Mouse (Mus musculus): ENCODE data around the gene Dgkz. TPM values are rescaled to one million over a fixed set of nuclear protein-coding genes. Genes with fewer than 3 reads are reported as not detected.

Dgkz gene
- polyA plus RNA-seq, 1 experiment from 2014 or later: 28.6 TPM

Small RNA genes within 50 kb of the gene (microRNA-seq; reads per million reads assigned to microRNA genes)
- gene Mir6999 (ENCODE audit: borderline number of aligned reads): not detected

Other genes starting within 250 kb of the Dgkz start
- 16.8 and 18.3 TPM in 2 replicates for gene Ambra1, start 245.7 kb downstream of the Dgkz start, polyA plus RNA-seq (2014; fragmentation: Nextera tagmentation; extraction: Ambion mirVana)
- 0.20 and 0.34 TPM in 2 replicates for gene Chrm4, start 48.6 kb downstream of the Dgkz start, polyA plus RNA-seq (2014; fragmentation: Nextera tagmentation; extraction: Ambion mirVana)
- 1,845 and 1,892 TPM in 2 replicates for gene Mdk, start 43.6 kb downstream of the Dgkz start, polyA plus RNA-seq (2014; fragmentation: Nextera tagmentation; extraction: Ambion mirVana)
- gene Gm9821, start 30.2 kb downstream of the Dgkz start, polyA plus RNA-seq (2014; fragmentation: Nextera tagmentation; extraction: Ambion mirVana): 0.28 TPM in 1 of 2 replicates, not detected in the other
- 1.2 and 1.5 TPM in 2 replicates for gene Creb3l1, start 48.6 kb upstream of the Dgkz start, polyA plus RNA-seq (2014; fragmentation: Nextera tagmentation; extraction: Ambion mirVana)
- gene Phf21a, start 117.3 kb upstream of the Dgkz start, polyA plus RNA-seq (2014; fragmentation: Nextera tagmentation; extraction: Ambion mirVana): 35.8 and 41.8 TPM in 2 replicates